Mouse (Mus musculus): ENCODE data around the gene Lzic. TPM values are rescaled to one million over a fixed set of nuclear protein-coding genes. Genes with fewer than 3 reads are reported as not detected.

The Lzic gene
- total and polyA plus RNA-seq, 3 experiments, result 40.0 to 53.3 (median 43.4) TPM

GRCm38 (mm10) chr4:149446309-149446708 lies 38.7 kb upstream of the Lzic start:
- DNase-seq (ENCODE audit: extremely low read depth), result no peak
- TF ChIP-seq ELF1 (IDR thresholded peaks at IDR 0.05; ENCODE audit: low read depth, low read length), result no peak
- no peak for TF ChIP-seq USF1 (IDR thresholded peaks at IDR 0.05; ENCODE audit: low read depth, low read length)
- TF ChIP-seq SIN3A (IDR thresholded peaks at IDR 0.05; ENCODE audit: low read length), result no peak
- TF ChIP-seq MAFK (IDR thresholded peaks at IDR 0.05; ENCODE audit: insufficient replicate concordance, low read length), result no peak
- TF ChIP-seq TCF12 (IDR thresholded peaks at IDR 0.05; ENCODE audit: low read depth, low read length), result no peak
- H3K4me3 ChIP-seq (replicated peaks in 1 of 3; ENCODE audit: low read depth in 2 of 3, low read length in 2 of 3, poor library complexity in 1 of 3), result no peak overlapping the region
- H3K27me3 ChIP-seq (replicated peaks), result no peaks in the 10 kb centered on the region
- H3K4me1 ChIP-seq (ENCODE audit: control insufficient read depth in 1 of 2, insufficient read depth in 2 of 2), result peaks cover 0 to 13% of the 10 kb centered on the region in 2 experiments; a peak in 3 of 4 replicates
- dilution Hi-C loops (cut with MboI; ENCODE audit: extremely low pct_ligation_motif_present, extremely low pct_unique_long_range_greater_than_20kb, low sequenced_read_pairs) (no loop called here), in situ Hi-C loops (cut with MboI; ENCODE audit: low pct_ligation_motif_present, low pct_unique_long_range_greater_than_20kb, low sequenced_read_pairs) (no loop called here)
- no peaks in the 10 kb centered on the region for H3K36me3 ChIP-seq (replicated peaks in 1 of 2; ENCODE audit: control insufficient read depth in 1 of 2, insufficient read depth in 1 of 2, low read length in 1 of 2)
- no peaks in the 10 kb centered on the region for H3K9me3 ChIP-seq (replicated peaks; ENCODE audit: low read length)
- no peaks in the 10 kb centered on the region for H3K79me2 ChIP-seq (replicated peaks; ENCODE audit: control insufficient read depth, extremely low read depth, insufficient read depth, poor library complexity, severe bottlenecking)
- H3K27ac ChIP-seq (ENCODE audit: insufficient read depth, low read depth), result no peak overlapping the region
- H3K4me2 ChIP-seq (ENCODE audit: insufficient read depth, low read depth, poor library complexity, severe bottlenecking), result no peak overlapping the region
- no peak overlapping the region for H3K9ac ChIP-seq (ENCODE audit: insufficient read depth, low read depth)

DNA sequence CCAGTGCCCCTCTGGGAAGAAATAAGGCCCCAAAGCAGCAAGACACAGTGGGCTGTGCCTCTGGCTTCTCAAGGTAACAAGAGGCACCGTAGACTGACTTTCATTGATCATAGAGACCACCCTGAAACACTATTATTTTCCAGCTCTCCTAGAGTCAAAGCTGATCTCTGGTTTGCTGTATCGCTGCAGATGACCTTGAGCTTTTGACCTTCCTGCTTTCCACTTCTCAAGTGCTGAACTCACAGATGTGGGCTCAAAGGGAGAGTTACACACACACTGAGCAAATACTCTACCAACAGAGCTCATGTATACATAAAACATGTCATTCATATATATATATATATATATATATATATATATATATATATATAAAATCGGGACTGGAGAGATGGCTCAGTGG lies 34.4 kb upstream of the Lzic start:
- Histone ChIP-seq H3K9ac (ENCODE audit: insufficient read depth, low read depth) (no peak overlapping the region), H3K27ac (ENCODE audit: insufficient read depth, low read depth) (no peak overlapping the region), H3K9me3 (replicated peaks; ENCODE audit: low read length) (peaks cover 2% of the 10 kb centered on the region), H3K27me3 (replicated peaks) (no peaks in the 10 kb centered on the region), H3K36me3 (replicated peaks in 1 of 2; ENCODE audit: control insufficient read depth in 1 of 2, insufficient read depth in 1 of 2, low read length in 1 of 2) (no peaks in the 10 kb centered on the region), H3K4me1 (ENCODE audit: control insufficient read depth in 1 of 2, insufficient read depth in 2 of 2) (peaks cover 0 to 5% of the 10 kb centered on the region in 2 experiments; a peak in 2 of 4 replicates), H3K4me2 (ENCODE audit: insufficient read depth, low read depth, poor library complexity, severe bottlenecking) (no peak overlapping the region), H3K79me2 (replicated peaks; ENCODE audit: control insufficient read depth, extremely low read depth, insufficient read depth, poor library complexity, severe bottlenecking) (no peaks in the 10 kb centered on the region), H3K4me3 (replicated peaks in 1 of 3; ENCODE audit: low read depth in 2 of 3, low read length in 2 of 3, poor library complexity in 1 of 3) (no peak overlapping the region)
- no peak for TF ChIP-seq IRF4 (IDR thresholded peaks at IDR 0.05; ENCODE audit: low read depth, low read length)
- TF ChIP-seq USF1 (IDR thresholded peaks at IDR 0.05; ENCODE audit: low read depth, low read length), result no peak
- TF ChIP-seq MAFK (IDR thresholded peaks at IDR 0.05; ENCODE audit: insufficient replicate concordance, low read length), result no peak
- TF ChIP-seq MYC (IDR thresholded peaks at IDR 0.05; ENCODE audit: low read depth, low read length), result no peak
- TF ChIP-seq ETS1 (conservative IDR thresholded peaks at IDR 0.05; ENCODE audit: low read depth, low read length), result no peak
- no peak for TF ChIP-seq MXI1 (IDR thresholded peaks at IDR 0.05; ENCODE audit: low read depth, low read length)
- no peak for TF ChIP-seq ZMIZ1 (IDR thresholded peaks at IDR 0.05; ENCODE audit: low read depth, low read length)
- no peak for TF ChIP-seq BHLHE40 (IDR thresholded peaks at IDR 0.05; ENCODE audit: low read depth, low read length)
- TF ChIP-seq SMC3 (IDR thresholded peaks at IDR 0.05; ENCODE audit: low read depth, low read length), result no peak
- TF ChIP-seq TCF12 (IDR thresholded peaks at IDR 0.05; ENCODE audit: low read depth, low read length), result no peak
- TF ChIP-seq UBTF (IDR thresholded peaks at IDR 0.05; ENCODE audit: low read depth, low read length), result no peak
- no peak for TF ChIP-seq TBP (conservative IDR thresholded peaks at IDR 0.05; ENCODE audit: low read depth, low read length)
- no peak for TF ChIP-seq HCFC1 (IDR thresholded peaks at IDR 0.05; ENCODE audit: low read depth, low read length)
- no peak for TF ChIP-seq MAZ (IDR thresholded peaks at IDR 0.05; ENCODE audit: low read depth, low read length)
- no peak for TF ChIP-seq POLR2A (IDR thresholded peaks at IDR 0.05; ENCODE audit: low read depth, low read length)
- TF ChIP-seq USF2 (conservative IDR thresholded peaks at IDR 0.05; ENCODE audit: low read depth, low read length), result no peak
- no peak for TF ChIP-seq MEF2A (IDR thresholded peaks at IDR 0.05; ENCODE audit: borderline replicate concordance, low read depth, low read length)
- TF ChIP-seq RCOR1 (conservative IDR thresholded peaks at IDR 0.05; ENCODE audit: low read depth, low read length), result no peak
- TF ChIP-seq ELF1 (IDR thresholded peaks at IDR 0.05; ENCODE audit: low read depth, low read length), result no peak
- in situ Hi-C loops (cut with MboI; ENCODE audit: low pct_ligation_motif_present, low pct_unique_long_range_greater_than_20kb, low sequenced_read_pairs) (loop anchor here (5.0 kb wide), 1 partner anchor 77 kb away; no protein-coding TSS in a partner anchor), dilution Hi-C loops (cut with MboI; ENCODE audit: extremely low pct_ligation_motif_present, extremely low pct_unique_long_range_greater_than_20kb, low sequenced_read_pairs) (no loop called here)
- DNase-seq (ENCODE audit: extremely low read depth), result no peak

All from CH12.LX (cell line).